Mouse (Mus musculus): ENCODE measurements around the gene Becn1. TPM values are rescaled to one million over a fixed set of nuclear protein-coding genes. Genes with fewer than 3 reads are reported as not detected.

Gene Becn1
- polyA plus RNA-seq, 1 experiment from 2014 or later = 203 TPM

GRCm38 (mm10) chr11:101300881-101301280 is 1.2 kb downstream of the Becn1 start:
- H3K4me2 ChIP-seq (ENCODE audit: low read length) = peak overlapping the region; percentile 99
- H3K36me3 ChIP-seq (ENCODE audit: control insufficient read depth, insufficient read depth) = no peaks in the 10 kb centered on the region
- WGBS = 67% methylated on average over 7 of the region's 7 CpGs
- peak overlapping the region; percentile 96 for H3K4me3 ChIP-seq (replicated peaks; ENCODE audit: low read length)
- no peaks in the 10 kb centered on the region for H3K9me3 ChIP-seq (ENCODE audit: control insufficient read depth, low read length)
- peaks cover 14% of the 10 kb centered on the region for H3K4me1 ChIP-seq (replicated peaks; ENCODE audit: control insufficient read depth, insufficient read depth, low read length)
- H3K27ac ChIP-seq (ENCODE audit: low read length) = no peak overlapping the region
- peak overlapping the region; percentile 83; the same call in 1 of the 2 replicates for H3K9ac ChIP-seq (replicated peaks; ENCODE audit: low read depth, low read length)
- ATAC-seq = no peak
- no peaks in the 10 kb centered on the region for H3K27me3 ChIP-seq (replicated peaks; ENCODE audit: control insufficient read depth, insufficient read depth, low read length)

GRCm38 (mm10) chr11:101295191-101295590 is 6.9 kb downstream of the Becn1 start:
- ATAC-seq = no peak
- 92% methylated on average over 8 of the region's 8 CpGs for whole genome bisulfite sequencing

DNA sequence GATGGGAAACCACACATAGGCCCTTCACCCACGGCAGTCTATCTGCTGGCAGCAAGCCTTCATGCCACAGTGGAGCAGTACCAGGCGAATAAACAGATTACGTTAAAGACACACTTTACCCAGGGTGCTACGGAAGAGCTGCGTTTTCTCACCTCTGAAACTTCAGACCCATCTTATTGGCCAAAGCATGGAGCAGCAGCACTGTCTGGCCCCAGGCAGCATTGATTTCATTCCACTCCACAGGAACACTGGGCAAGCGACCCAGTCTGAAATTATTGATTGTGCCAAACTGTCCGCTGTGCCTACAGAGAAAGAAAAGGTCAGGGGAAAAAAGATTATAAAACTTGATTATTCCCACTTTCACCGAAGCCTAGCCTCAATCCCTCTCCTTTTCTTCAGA is 10.9 kb downstream of the Becn1 start:
- H3K36me3 ChIP-seq (ENCODE audit: control insufficient read depth, insufficient read depth) = peaks cover 24% of the 10 kb centered on the region
- H3K4me3 ChIP-seq (replicated peaks; ENCODE audit: low read length) = no peak overlapping the region
- no peak for ATAC-seq
- H3K9me3 ChIP-seq (ENCODE audit: control insufficient read depth, low read length) = no peaks in the 10 kb centered on the region
- no peaks in the 10 kb centered on the region for H3K4me1 ChIP-seq (replicated peaks; ENCODE audit: control insufficient read depth, insufficient read depth, low read length)
- no peak overlapping the region for H3K27ac ChIP-seq (ENCODE audit: low read length)
- H3K9ac ChIP-seq (replicated peaks; ENCODE audit: low read depth, low read length) = no peak overlapping the region
- no peaks in the 10 kb centered on the region for H3K27me3 ChIP-seq (replicated peaks; ENCODE audit: control insufficient read depth, insufficient read depth, low read length)
- 95% methylated on average over 8 of the region's 8 CpGs for WGBS
- no peak overlapping the region for H3K4me2 ChIP-seq (ENCODE audit: low read length)

More at GRCm38 (mm10) chr11:101295191-101295590, 6.9 kb downstream of the Becn1 start:
- peaks cover 9% of the 10 kb centered on the region for H3K36me3 ChIP-seq (ENCODE audit: control insufficient read depth, insufficient read depth)
- H3K9ac ChIP-seq (replicated peaks; ENCODE audit: low read depth, low read length) = no peak overlapping the region
- H3K27me3 ChIP-seq (replicated peaks; ENCODE audit: control insufficient read depth, insufficient read depth, low read length) = no peaks in the 10 kb centered on the region
- H3K9me3 ChIP-seq (ENCODE audit: control insufficient read depth, low read length) = no peaks in the 10 kb centered on the region
- no peak overlapping the region for H3K27ac ChIP-seq (ENCODE audit: low read length)
- peaks cover 2% of the 10 kb centered on the region; the same call in 1 of the 2 replicates for H3K4me1 ChIP-seq (replicated peaks; ENCODE audit: control insufficient read depth, insufficient read depth, low read length)
- no peak overlapping the region for H3K4me3 ChIP-seq (replicated peaks; ENCODE audit: low read length)
- H3K4me2 ChIP-seq (ENCODE audit: low read length) = no peak overlapping the region

- no peaks in the 10 kb centered on the region for H3K9me3 ChIP-seq (ENCODE audit: control insufficient read depth, low read length)
- H3K36me3 ChIP-seq (ENCODE audit: control insufficient read depth, insufficient read depth) = peaks cover 21% of the 10 kb centered on the region
- no peak overlapping the region for H3K27ac ChIP-seq (ENCODE audit: low read length)
- no peak overlapping the region for H3K9ac ChIP-seq (replicated peaks; ENCODE audit: low read depth, low read length)
- H3K27me3 ChIP-seq (replicated peaks; ENCODE audit: control insufficient read depth, insufficient read depth, low read length) = no peaks in the 10 kb centered on the region
- ATAC-seq = no peak
- no peak overlapping the region for H3K4me2 ChIP-seq (ENCODE audit: low read length)
- no peaks in the 10 kb centered on the region for H3K4me1 ChIP-seq (replicated peaks; ENCODE audit: control insufficient read depth, insufficient read depth, low read length)
- H3K4me3 ChIP-seq (replicated peaks; ENCODE audit: low read length) = no peak overlapping the region
- WGBS = 88% methylated on average over 9 of the region's 9 CpGs
Measured at GRCm38 (mm10) chr11:101287306-101287705, 14.8 kb downstream of the Becn1 start.

DNA sequence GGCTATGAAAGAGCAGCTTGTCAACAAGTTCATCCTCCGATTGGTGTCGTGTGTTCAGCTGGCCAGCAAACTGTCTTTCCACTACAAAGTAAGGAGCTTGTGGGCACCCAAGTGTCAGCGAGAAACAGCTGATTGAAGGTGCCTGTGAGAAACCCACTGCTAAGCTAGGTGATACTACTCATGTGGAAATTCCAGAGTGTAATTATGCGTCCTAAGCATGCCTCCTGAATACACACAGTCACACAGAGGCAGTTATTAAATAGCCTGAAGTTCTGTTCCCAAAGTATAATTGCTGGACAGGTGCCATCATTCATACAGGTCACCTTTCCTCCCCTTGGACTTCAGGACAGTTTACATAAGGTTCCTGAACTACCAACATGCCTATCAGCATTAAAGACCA is 18.3 kb downstream of the Becn1 start:
- no peaks in the 10 kb centered on the region for H3K9me3 ChIP-seq (ENCODE audit: control insufficient read depth, low read length)
- peaks cover 5% of the 10 kb centered on the region; the same call in 1 of the 2 replicates for H3K4me1 ChIP-seq (replicated peaks; ENCODE audit: control insufficient read depth, insufficient read depth, low read length)
- peaks cover 9% of the 10 kb centered on the region for H3K36me3 ChIP-seq (ENCODE audit: control insufficient read depth, insufficient read depth)
- no peak for ATAC-seq
- H3K27ac ChIP-seq (ENCODE audit: low read length) = no peak overlapping the region
- H3K27me3 ChIP-seq (replicated peaks; ENCODE audit: control insufficient read depth, insufficient read depth, low read length) = no peaks in the 10 kb centered on the region
- 69% methylated on average over 4 of the region's 4 CpGs for WGBS
- H3K4me2 ChIP-seq (ENCODE audit: low read length) = no peak overlapping the region
- no peak overlapping the region for H3K9ac ChIP-seq (replicated peaks; ENCODE audit: low read depth, low read length)
- H3K4me3 ChIP-seq (replicated peaks; ENCODE audit: low read length) = no peak overlapping the region

- Histone ChIP-seq H3K9ac (replicated peaks; ENCODE audit: low read depth, low read length) (no peak overlapping the region), H3K9me3 (ENCODE audit: control insufficient read depth, low read length) (no peaks in the 10 kb centered on the region), H3K4me3 (replicated peaks; ENCODE audit: low read length) (no peak overlapping the region), H3K4me2 (ENCODE audit: low read length) (no peak overlapping the region), H3K4me1 (replicated peaks; ENCODE audit: control insufficient read depth, insufficient read depth, low read length) (peaks cover 9% of the 10 kb centered on the region), H3K36me3 (ENCODE audit: control insufficient read depth, insufficient read depth) (peaks cover 6% of the 10 kb centered on the region), H3K27me3 (replicated peaks; ENCODE audit: control insufficient read depth, insufficient read depth, low read length) (no peaks in the 10 kb centered on the region), H3K27ac (ENCODE audit: low read length) (no peak overlapping the region)
- WGBS = 7% methylated on average over 5 of the region's 5 CpGs
- ATAC-seq = no peak
Measured at GRCm38 (mm10) chr11:101282896-101283295, 19.2 kb downstream of the Becn1 start.

- H3K36me3 ChIP-seq (ENCODE audit: control insufficient read depth, insufficient read depth) = no peaks in the 10 kb centered on the region
- H3K27ac ChIP-seq (ENCODE audit: low read length) = no peak overlapping the region
- no peak for ATAC-seq
- WGBS = 60% methylated on average over 7 of the region's 7 CpGs
- no peak overlapping the region for H3K4me3 ChIP-seq (replicated peaks; ENCODE audit: low read length)
- no peaks in the 10 kb centered on the region for H3K9me3 ChIP-seq (ENCODE audit: control insufficient read depth, low read length)
- H3K9ac ChIP-seq (replicated peaks; ENCODE audit: low read depth, low read length) = no peak overlapping the region
- H3K27me3 ChIP-seq (replicated peaks; ENCODE audit: control insufficient read depth, insufficient read depth, low read length) = no peaks in the 10 kb centered on the region
- peaks cover 24% of the 10 kb centered on the region for H3K4me1 ChIP-seq (replicated peaks; ENCODE audit: control insufficient read depth, insufficient read depth, low read length)
- no peak overlapping the region for H3K4me2 ChIP-seq (ENCODE audit: low read length)
Measured at GRCm38 (mm10) chr11:101280837-101281236, 21.2 kb downstream of the Becn1 start.

DNA sequence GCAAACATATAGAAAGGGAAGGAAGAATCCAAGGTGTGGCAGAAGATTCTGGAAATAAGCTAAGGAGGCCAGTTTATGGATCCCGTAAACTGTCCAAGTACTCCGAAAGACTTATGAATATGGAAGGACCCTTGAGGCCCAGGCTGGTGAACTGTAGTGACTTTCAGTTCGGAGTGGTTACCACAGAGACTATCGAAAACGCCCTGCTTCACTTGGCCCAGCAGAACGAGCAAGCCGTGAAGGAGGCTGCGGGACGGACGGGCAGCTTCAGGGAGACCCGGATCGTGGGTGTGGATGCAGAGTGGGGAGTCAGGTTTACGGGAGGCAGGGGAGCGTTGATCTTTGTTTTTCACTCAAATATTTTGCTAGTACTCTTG is 22.9 kb downstream of the Becn1 start:
- peaks cover 24% of the 10 kb centered on the region for H3K4me1 ChIP-seq (replicated peaks; ENCODE audit: control insufficient read depth, insufficient read depth, low read length)
- H3K27ac ChIP-seq (ENCODE audit: low read length) = no peak overlapping the region
- H3K9me3 ChIP-seq (ENCODE audit: control insufficient read depth, low read length) = no peaks in the 10 kb centered on the region
- WGBS = 62% methylated on average over 14 of the region's 14 CpGs
- H3K36me3 ChIP-seq (ENCODE audit: control insufficient read depth, insufficient read depth) = no peaks in the 10 kb centered on the region
- H3K27me3 ChIP-seq (replicated peaks; ENCODE audit: control insufficient read depth, insufficient read depth, low read length) = no peaks in the 10 kb centered on the region
- peak; percentile 16; the same call in 1 of the 2 replicates for ATAC-seq
- H3K4me3 ChIP-seq (replicated peaks; ENCODE audit: low read length) = peak overlapping the region; percentile 72
- peak overlapping the region; percentile 60 for H3K4me2 ChIP-seq (ENCODE audit: low read length)
- H3K9ac ChIP-seq (replicated peaks; ENCODE audit: low read depth, low read length) = 0 out of 2 replicates have a peak overlapping the region, but pooled peaks have one; percentile 37

DNA sequence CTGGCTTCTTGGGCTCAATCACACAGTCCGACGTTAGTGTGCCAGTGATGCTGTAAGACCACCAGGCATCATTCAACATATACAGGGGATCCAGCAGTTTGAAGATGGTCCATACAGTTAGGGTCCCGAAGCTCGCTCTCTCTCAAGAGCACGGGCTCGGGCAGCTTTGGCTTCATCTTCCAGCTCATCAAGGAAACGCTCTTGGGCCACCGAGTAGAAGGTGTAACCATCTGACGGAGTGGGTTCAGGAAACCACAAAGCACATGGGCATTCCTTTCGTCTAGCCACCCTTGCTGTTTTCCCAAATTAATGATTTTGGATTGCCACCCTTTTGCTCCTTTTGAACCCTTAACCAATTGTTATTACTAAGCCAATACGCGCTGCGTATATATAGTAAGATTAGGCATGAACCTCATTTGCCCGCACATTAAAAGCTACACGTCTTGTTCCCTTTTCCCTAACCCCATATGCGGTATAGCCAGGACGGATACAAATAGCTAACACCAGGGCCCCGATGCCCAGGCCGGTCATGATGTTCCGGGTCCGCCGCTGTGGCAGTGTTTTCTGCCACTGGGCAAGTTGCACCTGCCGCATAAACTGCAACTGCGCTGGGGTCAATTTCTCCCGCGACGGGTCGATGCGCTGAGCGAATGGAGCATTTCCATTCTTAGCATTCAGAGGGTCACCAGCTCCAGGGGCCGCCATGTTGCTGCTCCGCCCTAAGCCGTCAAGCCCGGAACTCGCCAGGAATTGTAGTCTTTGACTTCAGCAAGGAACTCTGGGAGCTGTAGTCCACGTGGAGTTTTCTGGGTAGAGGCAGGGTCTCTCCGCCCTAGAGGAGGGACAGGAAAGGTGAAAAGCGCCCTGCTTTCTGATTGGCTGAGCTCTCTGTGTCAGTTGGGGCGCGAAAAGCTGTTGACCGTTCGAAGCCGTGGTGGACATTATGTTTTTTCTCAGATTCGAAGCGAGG is 23.6 kb downstream of the Becn1 start, which contains the start of the genes Cntd1 and Coa3:
TSS of gene Cntd1 (plus strand) at position 790 of the 970 bp plus-strand sequence.
TSS of gene Coa3 (minus strand) at position 892 of the 970 bp plus-strand sequence.
- WGBS = 10% methylated on average over 45 of the region's 45 CpGs
- H3K9me3 ChIP-seq (ENCODE audit: control insufficient read depth, low read length) = no peaks in the 10 kb centered on the region
- no peak within 1 kb of the TSS for H3K27ac ChIP-seq (ENCODE audit: low read length)
- H3K27me3 ChIP-seq (replicated peaks; ENCODE audit: control insufficient read depth, insufficient read depth, low read length) = no peaks in the 10 kb centered on the region
- peak within 1 kb of the TSS; percentile 72 for H3K4me3 ChIP-seq (replicated peaks; ENCODE audit: low read length)
- H3K36me3 ChIP-seq (ENCODE audit: control insufficient read depth, insufficient read depth) = no peaks in the 10 kb centered on the region
- peak within 1 kb of the TSS; percentile 81 for H3K9ac ChIP-seq (replicated peaks; ENCODE audit: low read depth, low read length)
- ATAC-seq = peak; percentile 99
- H3K4me2 ChIP-seq (ENCODE audit: low read length) = peak within 1 kb of the TSS; percentile 90
- H3K4me1 ChIP-seq (replicated peaks; ENCODE audit: control insufficient read depth, insufficient read depth, low read length) = peaks cover 24% of the 10 kb centered on the region

Measured in forebrain, embryonic 16.5 days (tissue).